Mouse (Mus musculus) MEL (cell line): ENCODE measurements around the gene Epha4. TPM values are rescaled to one million over a fixed set of nuclear protein-coding genes. Genes with fewer than 3 reads are reported as not detected.

Source experiments
- DNase-seq: peaks from one replicate; pipeline ENCODE4 v3.0.0; 2011; ENCODE audit warnings: low read depth, low spot score
- H3K27ac ChIP-seq: 2 replicates; pipeline ENCODE4 v1.5.1; 2012; ENCODE audit warnings: low read depth, mild to moderate bottlenecking, control low read depth, low read length, moderate library complexity; ENCODE audit not compliant: control insufficient read depth
- H3K27me3 ChIP-seq, 2 experiments: fragments of 150-350 bp in 1 of 2; sonication (generic) in 1 of 2; 2 replicates each; pipeline ENCODE4 v1.6.1; 2012; ENCODE audit warnings: low read length in 2 of 2, mild to moderate bottlenecking in 2 of 2, improper control_type of control experiment in 1 of 2, moderate library complexity in 1 of 2; ENCODE audit not compliant: insufficient read depth in 2 of 2, control insufficient read depth in 1 of 2
- H3K36me3 ChIP-seq, 2 experiments: 2 replicates each; pipeline ENCODE4 v1.6.1; 2012 to 2014; ENCODE audit warnings: low read length in 2 of 2, improper control_type of control experiment in 1 of 2, inconsistent platforms in 1 of 2, mild to moderate bottlenecking in 1 of 2; ENCODE audit not compliant: insufficient read depth in 2 of 2, control insufficient read depth in 1 of 2
- H3K4me1 ChIP-seq, 2 experiments: fragments of 150-350 bp in 1 of 2; sonication (generic) in 1 of 2; 2 replicates each; pipeline ENCODE4 v1.6.1; 2012; ENCODE audit warnings: low read length in 2 of 2, improper control_type of control experiment in 1 of 2, mild to moderate bottlenecking in 1 of 2; ENCODE audit not compliant: insufficient read depth in 2 of 2, control insufficient read depth in 1 of 2
- H3K4me3 ChIP-seq, 2 experiments: fragments of 150-350 bp in 1 of 2; sonication (generic) in 1 of 2; 2 replicates each; pipeline ENCODE4 v1.5.1; 2012; ENCODE audit warnings: low read depth in 2 of 2, low read length in 2 of 2, mild to moderate bottlenecking in 2 of 2, moderate library complexity in 2 of 2, control low read depth in 1 of 2, improper control_type of control experiment in 1 of 2; ENCODE audit not compliant: control insufficient read depth in 1 of 2, insufficient read depth in 1 of 2
- H3K79me2 ChIP-seq: 2 replicates; pipeline ENCODE4 v1.6.1; 2012; ENCODE audit warnings: mild to moderate bottlenecking, low read length, moderate library complexity; ENCODE audit not compliant: control insufficient read depth, poor library complexity, insufficient read depth
- H3K9ac ChIP-seq: 2 replicates; pipeline ENCODE4 v1.6.1; 2012; ENCODE audit warnings: low read depth, mild to moderate bottlenecking, control low read depth, low read length, moderate library complexity; ENCODE audit not compliant: control insufficient read depth, poor library complexity, severe bottlenecking
- H3K9me3 ChIP-seq: fragments of 150-350 bp; sonication (generic); replicated peaks from 2 replicates; pipeline ENCODE4 v1.6.1; 2012; ENCODE audit warnings: mild to moderate bottlenecking, low read length, improper control_type of control experiment, moderate library complexity; ENCODE audit not compliant: insufficient read depth
- BHLHE40 ChIP-seq: IDR thresholded peaks from 2 replicates; pipeline ENCODE4 v1.6.1; 2012; ENCODE audit warnings: low read depth, mild to moderate bottlenecking, inconsistent platforms, low read length, improper control_type of control experiment, borderline replicate concordance
- CTCF ChIP-seq, 3 experiments: IDR thresholded peaks in 2 of 3; conservative IDR thresholded peaks in 1 of 3; 2 replicates each; pipeline ENCODE4 v1.5.1; 2011 to 2012; ENCODE audit warnings: low read length in 3 of 3, low read depth in 2 of 3, mild to moderate bottlenecking in 2 of 3, improper control_type of control experiment in 1 of 3, inconsistent platforms in 1 of 3, mixed read lengths in 1 of 3, moderate library complexity in 1 of 3; ENCODE audit not compliant: control insufficient read depth in 1 of 3, insufficient read depth in 1 of 3, poor library complexity in 1 of 3, severe bottlenecking in 1 of 3
- ELF1 ChIP-seq: IDR thresholded peaks from 2 replicates; pipeline ENCODE4 v1.6.1; 2014; ENCODE audit warnings: low read depth, mild to moderate bottlenecking, inconsistent platforms, low read length, improper control_type of control experiment, moderate library complexity
- EP300 ChIP-seq, 2 experiments: IDR thresholded peaks; 2 replicates each; pipeline ENCODE4 v1.6.1; 2011; ENCODE audit warnings: improper control_type of control experiment in 2 of 2, low read length in 2 of 2, low read depth in 1 of 2, mild to moderate bottlenecking in 1 of 2
- HCFC1 ChIP-seq: IDR thresholded peaks from 2 replicates; pipeline ENCODE4 v1.6.1; 2012; ENCODE audit warnings: low read depth, mild to moderate bottlenecking, inconsistent platforms, low read length, improper control_type of control experiment, moderate library complexity
- KAT2A ChIP-seq: conservative IDR thresholded peaks from 2 replicates; pipeline ENCODE4 v1.6.1; 2012; ENCODE audit warnings: low read depth, low read length, improper control_type of control experiment, inconsistent platforms
- MAX ChIP-seq: IDR thresholded peaks from 2 replicates; pipeline ENCODE4 v1.6.1; 2011; ENCODE audit warnings: low read length, improper control_type of control experiment
- MAZ ChIP-seq: IDR thresholded peaks from 2 replicates; pipeline ENCODE4 v1.6.1; 2012; ENCODE audit warnings: low read depth, mild to moderate bottlenecking, inconsistent platforms, low read length, improper control_type of control experiment
- MEF2A ChIP-seq: IDR thresholded peaks from 2 replicates; pipeline ENCODE4 v1.6.1; 2014; ENCODE audit warnings: low read depth, mild to moderate bottlenecking, inconsistent platforms, low read length, improper control_type of control experiment; ENCODE audit not compliant: poor library complexity, insufficient replicate concordance, severe bottlenecking; ENCODE audit errors: extremely low read depth
- MXI1 ChIP-seq: IDR thresholded peaks from 2 replicates; pipeline ENCODE4 v1.6.1; 2011; ENCODE audit warnings: mild to moderate bottlenecking, low read depth, low read length, improper control_type of control experiment
- MYB ChIP-seq: IDR thresholded peaks from 2 replicates; pipeline ENCODE4 v1.6.1; 2011; ENCODE audit warnings: mild to moderate bottlenecking, low read depth, low read length, improper control_type of control experiment
- POLR2A ChIP-seq, 2 experiments: IDR thresholded peaks; 2 replicates each; pipeline ENCODE4 v1.6.1; 2011 to 2012; ENCODE audit warnings: low read length in 2 of 2, mild to moderate bottlenecking in 2 of 2, control low read depth in 1 of 2, improper control_type of control experiment in 1 of 2, low read depth in 1 of 2, moderate library complexity in 1 of 2; ENCODE audit not compliant: control insufficient read depth in 1 of 2, insufficient read depth in 1 of 2, poor library complexity in 1 of 2
- POLR2AphosphoS5 ChIP-seq: IDR thresholded peaks from 2 replicates; pipeline ENCODE4 v1.6.1; 2012; ENCODE audit warnings: low read depth, borderline replicate concordance, mild to moderate bottlenecking, inconsistent platforms, low read length, moderate library complexity, mixed read lengths
- RAD21 ChIP-seq: IDR thresholded peaks from 2 replicates; pipeline ENCODE4 v1.6.1; 2011; ENCODE audit warnings: mild to moderate bottlenecking, low read depth, low read length, improper control_type of control experiment
- TAL1 ChIP-seq: IDR thresholded peaks from 2 replicates; pipeline ENCODE4 v1.6.1; 2012; ENCODE audit warnings: mild to moderate bottlenecking, inconsistent platforms, low read length, moderate library complexity, mixed read lengths
- USF1 ChIP-seq: IDR thresholded peaks from 2 replicates; pipeline ENCODE4 v1.6.1; 2014; ENCODE audit warnings: low read depth, mild to moderate bottlenecking, inconsistent platforms, low read length, improper control_type of control experiment, moderate library complexity
- USF2 ChIP-seq, 2 experiments: IDR thresholded peaks; 2 replicates each; pipeline ENCODE4 v1.6.1; 2011 to 2012; ENCODE audit warnings: improper control_type of control experiment in 2 of 2, low read length in 2 of 2, borderline replicate concordance in 1 of 2, inconsistent platforms in 1 of 2, low read depth in 1 of 2, mild to moderate bottlenecking in 1 of 2; ENCODE audit not compliant: insufficient read depth in 1 of 2
- ZKSCAN1 ChIP-seq: IDR thresholded peaks from 2 replicates; pipeline ENCODE4 v1.6.1; 2012; ENCODE audit warnings: low read depth, mild to moderate bottlenecking, inconsistent platforms, low read length, improper control_type of control experiment, moderate library complexity
- ZMIZ1 ChIP-seq: IDR thresholded peaks from 2 replicates; pipeline ENCODE4 v1.6.1; 2012; ENCODE audit warnings: low read depth, mild to moderate bottlenecking, inconsistent platforms, low read length, improper control_type of control experiment, moderate library complexity
- polyA plus RNA-seq, 2 experiments: library from polyadenylated mRNA; stranded (reverse) in 1 of 2; unstranded in 1 of 2; fragments of >175 nt in 1 of 2; fragments of >200 nt in 1 of 2; gene quantifications; 2 replicates each; pipeline versions ENCODE4 v1.2.1 to v1.2.4; 2012; ENCODE audit warnings: low replicate concordance in 2 of 2, low read depth in 1 of 2; ENCODE audit not compliant: insufficient read length in 2 of 2, insufficient read depth in 1 of 2, missing spikeins in 1 of 2
- total RNA-seq: library from RNA; depleted of rRNA; stranded (reverse); fragments of 300-350 nt; gene quantifications from 2 replicates; pipeline ENCODE4 v1.2.3, GENCODE M21; 2012

Epha4 gene
- total and polyA plus RNA-seq, 3 experiments: not detected

DNA sequence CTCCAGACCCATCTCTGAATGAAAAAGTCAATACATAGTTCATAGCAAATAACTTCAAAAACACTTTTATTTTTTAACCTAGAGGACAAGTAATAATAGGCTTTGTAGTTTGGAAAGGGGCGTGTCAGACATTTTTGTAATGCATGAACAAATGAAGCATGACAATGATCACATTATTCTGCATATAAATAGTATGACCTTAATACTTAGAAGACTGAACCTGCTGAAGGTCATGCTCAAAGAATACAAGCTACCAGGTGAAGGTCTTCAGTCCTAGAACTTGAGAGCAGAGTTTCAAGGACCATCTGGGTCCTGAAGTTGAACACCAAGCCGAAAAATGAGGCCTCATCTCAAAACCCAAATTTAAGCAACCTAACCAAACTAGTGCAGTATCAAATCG lies 62.2 kb downstream of the Epha4 start:
- TF ChIP-seq MXI1 (no peak), USF2 (IDR thresholded peaks at IDR 0.05; ENCODE audit: borderline replicate concordance in 1 of 2, insufficient read depth in 1 of 2, low read depth in 1 of 2, low read length in 2 of 2) (no peak), MEF2A (no peak), ZMIZ1 (no peak), MAX (no peak), KAT2A (no peak), MAZ (no peak), TAL1 (no peak), CTCF (IDR thresholded peaks at IDR 0.05 in 2 of 3, conservative IDR thresholded peaks at IDR 0.05 in 1 of 3; ENCODE audit: control insufficient read depth in 1 of 3, insufficient read depth in 1 of 3, low read depth in 2 of 3, low read length in 3 of 3, poor library complexity in 1 of 3, severe bottlenecking in 1 of 3) (no peak), POLR2A (IDR thresholded peaks at IDR 0.05; ENCODE audit: control insufficient read depth in 1 of 2, insufficient read depth in 1 of 2, low read depth in 1 of 2, low read length in 2 of 2, poor library complexity in 1 of 2) (no peak), BHLHE40 (no peak), POLR2AphosphoS5 (no peak), HCFC1 (no peak), RAD21 (no peak), ELF1 (no peak)
- H3K27ac ChIP-seq: no peak overlapping the region

DNA sequence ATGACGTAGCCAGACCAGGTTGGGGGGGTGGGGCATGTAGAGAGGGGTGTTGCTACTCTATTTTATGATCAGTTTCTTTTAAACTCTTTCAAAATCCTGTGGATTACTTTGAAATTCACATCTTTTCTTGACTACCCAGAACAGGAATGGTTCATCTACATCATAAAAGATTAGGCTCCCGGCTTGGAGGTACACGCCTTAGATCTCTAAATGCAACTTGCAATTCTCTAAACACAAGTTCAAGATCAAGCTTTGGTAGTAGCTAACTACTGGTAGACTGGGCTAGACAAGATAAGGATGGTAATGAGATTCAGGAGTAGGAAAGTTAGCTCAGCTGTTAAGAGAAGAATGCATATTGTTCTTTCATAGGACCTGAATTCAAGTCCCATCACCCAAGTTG lies 63.3 kb downstream of the Epha4 start:
- no peak overlapping the region for H3K9ac ChIP-seq
- H3K36me3 ChIP-seq: no peaks in the 10 kb centered on the region
- DNase-seq: no peak
- H3K4me1 ChIP-seq: no peaks in the 10 kb centered on the region
- H3K9me3 ChIP-seq: no peaks in the 10 kb centered on the region
- H3K79me2 ChIP-seq: no peaks in the 10 kb centered on the region
- TF ChIP-seq MYB: no peak
- TF ChIP-seq USF1: no peak
- TF ChIP-seq HCFC1: no peak
- no peak for TF ChIP-seq ZMIZ1
- TF ChIP-seq KAT2A: no peak
- TF ChIP-seq EP300 (IDR thresholded peaks at IDR 0.05; ENCODE audit: low read depth in 1 of 2, low read length in 2 of 2): no peak
- TF ChIP-seq POLR2A (IDR thresholded peaks at IDR 0.05; ENCODE audit: control insufficient read depth in 1 of 2, insufficient read depth in 1 of 2, low read depth in 1 of 2, low read length in 2 of 2, poor library complexity in 1 of 2): no peak
- no peak for TF ChIP-seq ZKSCAN1
- TF ChIP-seq RAD21: no peak
- TF ChIP-seq USF2 (IDR thresholded peaks at IDR 0.05; ENCODE audit: borderline replicate concordance in 1 of 2, insufficient read depth in 1 of 2, low read depth in 1 of 2, low read length in 2 of 2): no peak
- TF ChIP-seq MXI1: no peak
- TF ChIP-seq TAL1: no peak
- TF ChIP-seq MAZ: no peak
- no peak overlapping the region for H3K27ac ChIP-seq
- H3K27me3 ChIP-seq: no peaks in the 10 kb centered on the region
- no peak overlapping the region for H3K4me3 ChIP-seq

More for the DNA sequence above, 62.2 kb downstream of the Epha4 start:
- Histone ChIP-seq H3K9me3 (no peaks in the 10 kb centered on the region), H3K4me1 (no peaks in the 10 kb centered on the region), H3K4me3 (no peak overlapping the region), H3K79me2 (no peaks in the 10 kb centered on the region), H3K27me3 (no peaks in the 10 kb centered on the region), H3K9ac (no peak overlapping the region), H3K36me3 (no peaks in the 10 kb centered on the region)
- no peak for DNase-seq
